Mouse (Mus musculus) olfactory bulb, adult 2 months (tissue): Measurements from ENCODE around the gene Six4.

Source experiments
- CTCF ChIP-seq: fragments of 200-500 bp; IDR thresholded peaks from 2 replicates; pipeline ENCODE4 v1.5.1; 2012; ENCODE audit warnings: low read depth, mild to moderate bottlenecking, low read length, moderate library complexity; ENCODE audit not compliant: insufficient read depth
- POLR2A ChIP-seq: fragments of 200-500 bp; IDR thresholded peaks from 2 replicates; pipeline ENCODE4 v1.6.1; 2012; ENCODE audit warnings: mild to moderate bottlenecking, low read depth, low read length, moderate library complexity; ENCODE audit not compliant: insufficient read depth

DNA sequence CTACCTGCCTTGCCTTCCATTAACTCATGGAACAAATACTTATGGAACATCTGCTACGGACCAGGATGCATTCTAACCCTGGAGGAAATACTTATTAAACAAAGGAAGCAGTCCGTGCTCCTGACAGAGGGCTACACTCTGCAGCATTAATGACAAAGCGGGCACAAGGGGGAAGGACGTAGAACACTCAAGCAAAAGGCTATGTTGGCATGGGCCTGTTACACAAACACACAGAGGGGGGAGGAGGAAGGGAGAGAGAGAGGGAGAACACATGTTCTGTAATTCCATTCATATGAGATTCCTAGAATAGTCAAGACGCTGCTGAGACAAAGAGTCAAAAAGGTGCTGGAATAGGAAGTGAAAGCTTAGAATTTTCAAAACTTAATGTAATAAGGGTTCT, 24.8 kb downstream of the Six4 start:
- TF ChIP-seq CTCF (no peak), POLR2A (no peak)
